Mouse (Mus musculus) small intestine, adult 2 months (tissue): ENCODE data around the gene Stap2. TPM values are rescaled to one million over a fixed set of nuclear protein-coding genes. Genes with fewer than 3 reads are reported as not detected.
A peak's percentile ranks its signal among the peaks of the same experiment; 100 is the strongest.

Experiments used
- H3K27ac ChIP-seq: fragments of 200-500 bp; 2 replicates; pipeline ENCODE4 v1.5.1; 2012; ENCODE audit warnings: low read depth, low read length, control low read depth, inconsistent platforms; ENCODE audit not compliant: insufficient read depth
- H3K27me3 ChIP-seq: fragments of 200-500 bp; 2 replicates; pipeline ENCODE4 v1.6.1; 2012; ENCODE audit warnings: mild to moderate bottlenecking, moderate library complexity, low read length, inconsistent platforms; ENCODE audit not compliant: control insufficient read depth, insufficient read depth
- H3K36me3 ChIP-seq: fragments of 200-500 bp; 2 replicates; pipeline ENCODE4 v1.6.1; 2012; ENCODE audit warnings: mild to moderate bottlenecking, low read length, control low read depth, inconsistent platforms; ENCODE audit not compliant: control insufficient read depth, insufficient read depth
- H3K4me1 ChIP-seq: fragments of 200-500 bp; 2 replicates; pipeline ENCODE4 v1.6.1; 2012; ENCODE audit warnings: low read length, inconsistent platforms, mixed read lengths; ENCODE audit not compliant: control insufficient read depth, insufficient read depth, insufficient read length
- H3K4me3 ChIP-seq: fragments of 200-500 bp; 2 replicates; pipeline ENCODE4 v1.5.1; 2012; ENCODE audit warnings: low read depth, mild to moderate bottlenecking, control low read depth, inconsistent platforms, low read length, moderate library complexity
- CTCF ChIP-seq: fragments of 200-500 bp; IDR thresholded peaks from 2 replicates; pipeline ENCODE4 v1.5.1; 2012; ENCODE audit warnings: low read depth, mild to moderate bottlenecking, control low read depth, inconsistent platforms, low read length, moderate library complexity, mixed read lengths; ENCODE audit not compliant: insufficient replicate concordance, insufficient read length; ENCODE audit errors: extremely low read depth
- POLR2A ChIP-seq: fragments of 200-500 bp; IDR thresholded peaks from 2 replicates; pipeline ENCODE4 v1.6.1; 2012; ENCODE audit warnings: low read depth, mild to moderate bottlenecking, control low read depth, inconsistent platforms, low read length, moderate library complexity
- whole genome bisulfite sequencing: fragments of 180-500 bp; shearing (Covaris S2); methylation state at CpG from one replicate; pipeline ENCODE4 v1.1.7; 2018; 5-methylcytosine and 5-hydroxymethylcytosine counted together
- polyA plus RNA-seq: library from polyadenylated mRNA; depleted of rRNA; stranded (reverse); fragments of >200 nt; gene quantifications from 2 replicates; pipeline ENCODE4 v1.2.3, GENCODE M21; 2012

The Stap2 gene
- polyA plus RNA-seq, 1 experiment: 224 TPM

GRCm38 (mm10) chr17:55964496-55964895 is 40.9 kb downstream of the Stap2 start:
- H3K36me3 ChIP-seq: peaks cover 44% of the 10 kb centered on the region

GRCm38 (mm10) chr17:55963171-55963570 is 42.2 kb downstream of the Stap2 start:
- peaks cover 44% of the 10 kb centered on the region for H3K36me3 ChIP-seq

More at GRCm38 (mm10) chr17:55964496-55964895, 40.9 kb downstream of the Stap2 start:
- 97% methylated on average over 10 of the region's 10 CpGs for WGBS
- TF ChIP-seq CTCF: no peak
- TF ChIP-seq POLR2A: no peak
- Histone ChIP-seq H3K4me3 (no peak overlapping the region), H3K27me3 (no peaks in the 10 kb centered on the region; the same call in 1 of the 2 replicates), H3K27ac (no peak overlapping the region), H3K4me1 (peaks cover 4% of the 10 kb centered on the region; the same call in 1 of the 2 replicates)

GRCm38 (mm10) chr17:55961631-55962030 is 43.8 kb downstream of the Stap2 start:
- Histone ChIP-seq H3K27me3 (no peaks in the 10 kb centered on the region), H3K27ac (no peak overlapping the region), H3K4me1 (peaks cover 7% of the 10 kb centered on the region; the same call in 1 of the 2 replicates), H3K36me3 (peaks cover 32% of the 10 kb centered on the region), H3K4me3 (no peak overlapping the region)
- WGBS: 95% methylated on average over 7 of the region's 7 CpGs
- no peak for TF ChIP-seq POLR2A
- no peak for TF ChIP-seq CTCF

More at GRCm38 (mm10) chr17:55963171-55963570, 42.2 kb downstream of the Stap2 start:
- H3K27me3 ChIP-seq: no peaks in the 10 kb centered on the region
- H3K27ac ChIP-seq: no peak overlapping the region
- TF ChIP-seq POLR2A (no peak), CTCF (no peak)
- peaks cover 7% of the 10 kb centered on the region; the same call in 1 of the 2 replicates for H3K4me1 ChIP-seq
- 63% methylated on average over 14 of the region's 14 CpGs for WGBS
- H3K4me3 ChIP-seq: no peak overlapping the region

- TF ChIP-seq POLR2A: no peak
- no peak for TF ChIP-seq CTCF
- Histone ChIP-seq H3K27me3 (no peaks in the 10 kb centered on the region), H3K36me3 (peaks cover 25% of the 10 kb centered on the region), H3K27ac (no peak overlapping the region), H3K4me3 (no peak overlapping the region), H3K4me1 (peaks cover 7% of the 10 kb centered on the region; the same call in 1 of the 2 replicates)
Observed at GRCm38 (mm10) chr17:55960791-55961190, 44.6 kb downstream of the Stap2 start.

- 69% methylated on average over 10 of the region's 10 CpGs for WGBS
- no peaks in the 10 kb centered on the region for H3K27me3 ChIP-seq
- TF ChIP-seq CTCF (no peak), POLR2A (no peak)
- peaks cover 7% of the 10 kb centered on the region; the same call in 1 of the 2 replicates for H3K4me1 ChIP-seq
- no peak overlapping the region for H3K4me3 ChIP-seq
- peaks cover 21% of the 10 kb centered on the region for H3K36me3 ChIP-seq
- peak overlapping the region; percentile 50; the same call in 1 of the 2 replicates for H3K27ac ChIP-seq
Observed at GRCm38 (mm10) chr17:55959946-55960740, 45.2 kb downstream of the Stap2 start.

- Histone ChIP-seq H3K36me3 (peaks cover 12% of the 10 kb centered on the region), H3K27ac (peak within 1 kb of the TSS; percentile 98), H3K27me3 (no peaks in the 10 kb centered on the region), H3K4me3 (peak within 1 kb of the TSS; percentile 88), H3K4me1 (peaks cover 7% of the 10 kb centered on the region; the same call in 1 of the 2 replicates)
- peak; percentile 69 for TF ChIP-seq POLR2A
- no peak for TF ChIP-seq CTCF
- WGBS: under 1% methylated on average over 45 of the region's 46 CpGs
Observed at GRCm38 (mm10) chr17:55958918-55959728, 46.3 kb downstream of the Stap2 start, which contains the start of gene Yju2. Gene Yju2 (plus strand): TSS chr17:55959099.
